Mouse (Mus musculus) midbrain, embryonic 10.5 days (tissue): ENCODE measurements around the gene Rc3h2. TPM values are rescaled to one million over a fixed set of nuclear protein-coding genes. Genes with fewer than 3 reads are reported as not detected.

ENCODE experiments used
- DNase-seq: peaks from one replicate; pipeline ENCODE4 v3.0.0-alpha.2; 2017; ENCODE audit warnings: low spot score
- H3K27ac ChIP-seq: fragments of 300-500 bp; sonication (generic); replicated peaks from 2 replicates; pipeline ENCODE4 v1.5.1; 2016; ENCODE audit warnings: mild to moderate bottlenecking
- H3K27me3 ChIP-seq: fragments of 300-500 bp; sonication (generic); 2 replicates; pipeline ENCODE4 v1.6.1; 2016; ENCODE audit warnings: low read depth, mild to moderate bottlenecking; ENCODE audit not compliant: poor library complexity, severe bottlenecking
- H3K36me3 ChIP-seq: fragments of 300-500 bp; sonication (generic); 2 replicates; pipeline ENCODE4 v1.6.1; 2016; ENCODE audit warnings: mild to moderate bottlenecking, moderate library complexity
- H3K4me1 ChIP-seq: fragments of 300-500 bp; sonication (generic); 2 replicates; pipeline ENCODE4 v1.6.1; 2016
- H3K4me3 ChIP-seq: fragments of 300-500 bp; sonication (generic); 2 replicates; pipeline ENCODE4 v1.5.1; 2016; ENCODE audit warnings: mild to moderate bottlenecking, moderate library complexity
- H3K9me3 ChIP-seq: fragments of 300-500 bp; sonication (generic); replicated peaks from 2 replicates; pipeline ENCODE4 v1.6.1; 2016; ENCODE audit warnings: mild to moderate bottlenecking
- WGBS: fragments of 180-500 bp; shearing (Covaris S2); methylation state at CpG from one replicate; pipeline ENCODE4 v1.1.7; 2016; 5-methylcytosine and 5-hydroxymethylcytosine counted together
- polyA plus RNA-seq: library from polyadenylated mRNA; unstranded; fragments of >200 nt; fragmentation: Nextera tagmentation; extraction: Ambion mirVana; gene quantifications from 2 replicates; pipeline ENCODE4 v1.2.1, GENCODE M21; 2016

The Rc3h2 gene
- 16.1 and 19.7 TPM in 2 replicates for polyA plus RNA-seq

GRCm38 (mm10) chr2:37422306-37423304 lies at the start of gene Rc3h2:
Gene Rc3h2 (minus strand): TSS chr2:37422903.
- Histone ChIP-seq H3K36me3 (peaks cover 33% of the 10 kb centered on the region), H3K9me3 (no peaks in the 10 kb centered on the region), H3K27ac (peak within 1 kb of the TSS; percentile 99), H3K27me3 (no peaks in the 10 kb centered on the region), H3K4me3 (peak within 1 kb of the TSS; percentile 95), H3K4me1 (peaks cover 14% of the 10 kb centered on the region)
- DNase-seq = peak; percentile 96
- WGBS = under 1% methylated on average over 75 of the region's 75 CpGs

GRCm38 (mm10) chr2:37466266-37466665 lies 43.6 kb upstream of the Rc3h2 start:
- H3K36me3 ChIP-seq = peaks cover 23% of the 10 kb centered on the region
- H3K4me1 ChIP-seq = no peaks in the 10 kb centered on the region
- no peaks in the 10 kb centered on the region for H3K9me3 ChIP-seq
- no peaks in the 10 kb centered on the region for H3K27me3 ChIP-seq
- DNase-seq = no peak
- H3K27ac ChIP-seq = no peak overlapping the region
- no peak overlapping the region for H3K4me3 ChIP-seq
- 94% methylated on average over 4 of the region's 4 CpGs for WGBS

- WGBS = 93% methylated on average over 4 of the region's 4 CpGs
- Histone ChIP-seq H3K9me3 (0 out of 2 replicates have a peak, but pooled peaks cover 5% of the 10 kb centered on the region), H3K27me3 (no peaks in the 10 kb centered on the region), H3K27ac (no peak overlapping the region), H3K4me1 (no peaks in the 10 kb centered on the region), H3K4me3 (no peak overlapping the region), H3K36me3 (peaks cover 11% of the 10 kb centered on the region; the same call in 1 of the 2 replicates)
- no peak for DNase-seq
Observed at GRCm38 (mm10) chr2:37460707-37461106, 38.0 kb upstream of the Rc3h2 start.

GRCm38 (mm10) chr2:37452376-37452760 lies 29.7 kb upstream of the Rc3h2 start:
- 0% methylated on average over 24 of the region's 24 CpGs for WGBS
- DNase-seq = no peak

GRCm38 (mm10) chr2:37451667-37452375 lies 29.1 kb upstream of the Rc3h2 start:
- H3K27ac ChIP-seq = peak overlapping the region; percentile 96
- WGBS = 8% methylated on average over 44 of the region's 44 CpGs

More at GRCm38 (mm10) chr2:37452376-37452760, 29.7 kb upstream of the Rc3h2 start:
- H3K36me3 ChIP-seq = peaks cover 8% of the 10 kb centered on the region; the same call in 1 of the 2 replicates
- H3K4me1 ChIP-seq = peaks cover 21% of the 10 kb centered on the region
- H3K27ac ChIP-seq = peak overlapping the region; percentile 96
- peak overlapping the region; percentile 95 for H3K4me3 ChIP-seq
- H3K27me3 ChIP-seq = no peaks in the 10 kb centered on the region
- H3K9me3 ChIP-seq = no peaks in the 10 kb centered on the region

GRCm38 (mm10) chr2:37442611-37443591 lies 20.2 kb upstream of the Rc3h2 start, which contains the start of the genes Zbtb26, Zbtb6 and Rabgap1:
Gene Zbtb26 (minus strand): TSS chr2:37443135.
Gene Zbtb6 (minus strand): TSS chr2:37443171.
Gene Rabgap1 (plus strand): TSS chr2:37443279.
- Histone ChIP-seq H3K36me3 (peaks cover 17% of the 10 kb centered on the region; the same call in 1 of the 2 replicates), H3K4me1 (peaks cover 22% of the 10 kb centered on the region), H3K27me3 (no peaks in the 10 kb centered on the region), H3K9me3 (no peaks in the 10 kb centered on the region), H3K27ac (peak within 1 kb of the TSS; percentile 94), H3K4me3 (peak within 1 kb of the TSS; percentile 79)
- peak; percentile 98 for DNase-seq
- WGBS = under 1% methylated on average over 51 of the region's 51 CpGs

More at GRCm38 (mm10) chr2:37451667-37452375, 29.1 kb upstream of the Rc3h2 start:
- H3K27me3 ChIP-seq = no peaks in the 10 kb centered on the region
- H3K9me3 ChIP-seq = no peaks in the 10 kb centered on the region
- H3K36me3 ChIP-seq = peaks cover 12% of the 10 kb centered on the region; the same call in 1 of the 2 replicates
- peaks cover 21% of the 10 kb centered on the region for H3K4me1 ChIP-seq
- peak; percentile 95 for DNase-seq
- H3K4me3 ChIP-seq = peak overlapping the region; percentile 95

GRCm38 (mm10) chr2:37431609-37432008 lies 8.9 kb upstream of the Rc3h2 start:
- H3K27me3 ChIP-seq = no peaks in the 10 kb centered on the region
- peak; percentile 14 for DNase-seq
- peak overlapping the region; percentile 84 for H3K4me3 ChIP-seq
- peaks cover 42% of the 10 kb centered on the region for H3K36me3 ChIP-seq
- H3K27ac ChIP-seq = peak overlapping the region; percentile 94
- H3K4me1 ChIP-seq = peaks cover 23% of the 10 kb centered on the region
- WGBS = 25% methylated on average over 7 of the region's 7 CpGs
- no peaks in the 10 kb centered on the region for H3K9me3 ChIP-seq

- Histone ChIP-seq H3K27me3 (no peaks in the 10 kb centered on the region), H3K36me3 (peaks cover 34% of the 10 kb centered on the region), H3K9me3 (no peaks in the 10 kb centered on the region), H3K27ac (peak overlapping the region; percentile 94), H3K4me1 (peaks cover 23% of the 10 kb centered on the region), H3K4me3 (peak overlapping the region; percentile 84)
- DNase-seq = peak; percentile 87
- under 1% methylated on average over 38 of the region's 38 CpGs for WGBS
Observed at GRCm38 (mm10) chr2:37430593-37431464, 8.1 kb upstream of the Rc3h2 start.

- H3K4me3 ChIP-seq = no peak overlapping the region
- H3K27me3 ChIP-seq = no peaks in the 10 kb centered on the region
- no peak for DNase-seq
- H3K36me3 ChIP-seq = peaks cover 33% of the 10 kb centered on the region
- H3K9me3 ChIP-seq = no peaks in the 10 kb centered on the region
- WGBS = 69% methylated on average over 3 of the region's 3 CpGs
- no peak overlapping the region for H3K27ac ChIP-seq
- H3K4me1 ChIP-seq = peaks cover 14% of the 10 kb centered on the region
Observed at GRCm38 (mm10) chr2:37423671-37424070, 968 bp upstream of the Rc3h2 start.

GRCm38 (mm10) chr2:37421903-37422302 lies 800 bp downstream of the Rc3h2 start:
- H3K27ac ChIP-seq = peak overlapping the region; percentile 99

GRCm38 (mm10) chr2:37395539-37395938 lies 27.2 kb downstream of the Rc3h2 start:
- no peaks in the 10 kb centered on the region for H3K4me1 ChIP-seq
- no peaks in the 10 kb centered on the region for H3K9me3 ChIP-seq
- 83% methylated on average over 1 of the region's 1 CpGs for WGBS
- H3K36me3 ChIP-seq = peaks cover 84% of the 10 kb centered on the region
- no peak for DNase-seq
- H3K27me3 ChIP-seq = no peaks in the 10 kb centered on the region
- no peak overlapping the region for H3K27ac ChIP-seq
- H3K4me3 ChIP-seq = no peak overlapping the region

More at GRCm38 (mm10) chr2:37421903-37422302, 800 bp downstream of the Rc3h2 start:
- peaks cover 14% of the 10 kb centered on the region for H3K4me1 ChIP-seq
- H3K4me3 ChIP-seq = peak overlapping the region; percentile 95
- 9% methylated on average over 3 of the region's 3 CpGs for WGBS
- no peak for DNase-seq
- H3K27me3 ChIP-seq = no peaks in the 10 kb centered on the region
- H3K9me3 ChIP-seq = no peaks in the 10 kb centered on the region
- H3K36me3 ChIP-seq = peaks cover 29% of the 10 kb centered on the region
